Mouse (Mus musculus) embryonic stem cell, embryonic (primary cell): ENCODE data around the gene Ptgds.

Source experiments
- CTCF ChIA-PET, 4 experiments: fragments of 300-600 bp in 2 of 4; fragments of 350-600 bp in 2 of 4; sonication (Branson Sonifier 250); formaldehyde crosslinking; loops; one replicate each; lab custom pipeline; 2022; ENCODE audit warnings: inconsistent platforms in 2 of 4; lab: Charles Lee
- POLR2A ChIA-PET, 4 experiments: fragments of 300-600 bp in 2 of 4; fragments of 350-600 bp in 2 of 4; sonication (Branson Sonifier 250); formaldehyde crosslinking; loops; one replicate each; lab custom pipeline; 2022; ENCODE audit warnings: antibody characterized with exemption in 4 of 4, inconsistent platforms in 1 of 4; lab: Charles Lee

The Ptgds gene

GRCm38 (mm10) chr2:25492988-25493387 lies 23.1 kb upstream of the Ptgds start:
- ChIA-PET CTCF (no interaction called here), POLR2A (no interaction called here)

- CTCF ChIA-PET = interaction anchor here in 1 of 4 experiments (1.1 kb wide), 1 partner anchor 18 kb away, joined by 5 read pairs; no protein-coding TSS in a partner anchor
These were observed 18.8 kb upstream of the Ptgds start for GRCm38 (mm10) chr2:25488671-25489068.

GRCm38 (mm10) chr2:25487965-25488670 lies 18.3 kb upstream of the Ptgds start:
- CTCF ChIA-PET = no interaction called here
- POLR2A ChIA-PET = interaction anchor here in 1 of 4 experiments (0.6 kb wide), 1 partner anchor 22 kb away, joined by 3 read pairs; no protein-coding TSS in a partner anchor

More at GRCm38 (mm10) chr2:25488671-25489068, 18.8 kb upstream of the Ptgds start:
- POLR2A ChIA-PET = interaction anchor here in 1 of 4 experiments (0.6 kb wide), 1 partner anchor 23 kb away, joined by 3 read pairs; no protein-coding TSS in a partner anchor

- ChIA-PET POLR2A (interaction anchor here in 2 of 4 experiments (0.6 to 0.7 kb wide), 2 partner anchors 13 to 64 kb away, joined by 4 to 6 read pairs; no protein-coding TSS in a partner anchor), CTCF (interaction anchor here in 2 of 4 experiments (0.6 to 1.6 kb wide), 4 partner anchors 14 to 192 kb away, joined by 3 to 7 read pairs (median 4); partner anchors contain the start of gene Fbxw5 (in 1 of the 2))
These were observed 15.2 kb upstream of the Ptgds start for GRCm38 (mm10) chr2:25484901-25485647.

- ChIA-PET CTCF (interaction anchor here in 3 of 4 experiments (0.7 to 1.4 kb wide), 5 partner anchors 16 to 106 kb away, joined by 3 to 6 read pairs (median 4); partner anchors contain the start of gene Clic3 (in 1 of the 3)), POLR2A (interaction anchor here in 1 of 4 experiments (0.8 kb wide), 1 partner anchor 63 kb away, joined by 3 read pairs; no protein-coding TSS in a partner anchor)
These were observed 13.1 kb upstream of the Ptgds start for GRCm38 (mm10) chr2:25482969-25483368.

GRCm38 (mm10) chr2:25480541-25480940 lies 10.7 kb upstream of the Ptgds start:
- ChIA-PET CTCF (interaction anchor here in 1 of 4 experiments (1.2 to 2.0 kb wide), 2 partner anchors 52 to 55 kb away, joined by 4 to 6 read pairs; partner anchors contain the start of gene Abca2), POLR2A (interaction anchor here in 1 of 4 experiments (1.4 to 1.5 kb wide), 2 partner anchors 24 to 58 kb away, joined by 3 read pairs; partner anchors contain the start of gene Clic3)

GRCm38 (mm10) chr2:25479551-25480311 lies 9.9 kb upstream of the Ptgds start:
- CTCF ChIA-PET = interaction anchor here in 3 of 4 experiments (0.6 to 1.2 kb wide), 3 partner anchors 52 to 95 kb away, joined by 3 to 5 read pairs (median 4); partner anchors contain the start of genes Abca2 (in 1 of the 3), Mamdc4 (in 1 of the 3) and Phpt1 (in 1 of the 3)

GRCm38 (mm10) chr2:25477967-25478675 lies 8.3 kb upstream of the Ptgds start:
- POLR2A ChIA-PET = no interaction called here
- CTCF ChIA-PET = no interaction called here

More at GRCm38 (mm10) chr2:25479551-25480311, 9.9 kb upstream of the Ptgds start:
- POLR2A ChIA-PET = interaction anchor here in 1 of 4 experiments (0.6 to 1.5 kb wide), 2 partner anchors 57 to 179 kb away, joined by 3 read pairs; no protein-coding TSS in a partner anchor

GRCm38 (mm10) chr2:25477541-25477940 lies 7.7 kb upstream of the Ptgds start:
- POLR2A ChIA-PET = no interaction called here
- CTCF ChIA-PET = interaction anchor here in 1 of 4 experiments (0.7 kb wide), 1 partner anchor 165 kb away, joined by 3 read pairs; no protein-coding TSS in a partner anchor

- POLR2A ChIA-PET = interaction anchor here in 2 of 4 experiments (0.8 kb wide), 2 partner anchors 22 to 100 kb away, joined by 3 read pairs; partner anchors contain the start of gene Sapcd2 (in 1 of the 2)
- CTCF ChIA-PET = no interaction called here
These were observed 2.7 kb upstream of the Ptgds start for GRCm38 (mm10) chr2:25472550-25472949.

GRCm38 (mm10) chr2:25468962-25469915 lies 607 bp downstream of the Ptgds start:
- ChIA-PET POLR2A (interaction anchor here in 3 of 4 experiments (0.5 to 2.3 kb wide), 6 partner anchors 8 to 270 kb away, joined by 3 to 9 read pairs (median 5); partner anchors contain the start of genes Paxx (in 2 of the 3) and Traf2 (in 1 of the 3)), CTCF (interaction anchor here in 1 of 4 experiments (0.6 kb wide), 1 partner anchor 48 kb away, joined by 4 read pairs; no protein-coding TSS in a partner anchor)

GRCm38 (mm10) chr2:25467606-25468303 lies 2.1 kb downstream of the Ptgds start:
- ChIA-PET CTCF (interaction anchor here in 1 of 4 experiments (0.9 kb wide), 1 partner anchor 41 kb away, joined by 3 read pairs; no protein-coding TSS in a partner anchor), POLR2A (interaction anchor here in 2 of 4 experiments (0.7 to 2.1 kb wide), 5 partner anchors 11 to 79 kb away, joined by 3 to 5 read pairs (median 4); partner anchors contain the start of genes C8g (in 1 of the 2), Clic3 (in 1 of the 2) and Traf2 (in 1 of the 2))

GRCm38 (mm10) chr2:25465816-25466635 lies 3.8 kb downstream of the Ptgds start:
- CTCF ChIA-PET = interaction anchor here in 1 of 4 experiments (1.0 kb wide), 1 partner anchor 37 kb away, joined by 3 read pairs; the partner anchor contains the start of gene Abca2

GRCm38 (mm10) chr2:25465256-25465655 lies 4.6 kb downstream of the Ptgds start:
- POLR2A ChIA-PET = no interaction called here

More at GRCm38 (mm10) chr2:25465816-25466635, 3.8 kb downstream of the Ptgds start:
- POLR2A ChIA-PET = interaction anchor here in 1 of 4 experiments (0.6 to 2.1 kb wide), 3 partner anchors 9 to 241 kb away, joined by 3 to 5 read pairs (median 3); partner anchors contain the start of gene Clic3

More at GRCm38 (mm10) chr2:25465256-25465655, 4.6 kb downstream of the Ptgds start:
- CTCF ChIA-PET = interaction anchor here in 1 of 4 experiments (1.0 kb wide), 1 partner anchor 37 kb away, joined by 3 read pairs; the partner anchor contains the start of gene Abca2
